Mouse (Mus musculus) liver, embryonic 12.5 days (tissue): ENCODE results near the gene Phyhd1. TPM values are rescaled to one million over a fixed set of nuclear protein-coding genes. Genes with fewer than 3 reads are reported as not detected.
A peak's percentile ranks its signal among the peaks of the same experiment; 100 is the strongest.

Experiments used
- ATAC-seq: fragments of 200-750 bp; cut with Nextera tagmentation; 2 replicates; pipeline ENCODE4 v1.8.0; 2017; ENCODE audit warnings: moderate number of reproducible peaks, mild to moderate bottlenecking, moderate library complexity
- H3K27ac ChIP-seq: fragments of 300-500 bp; sonication (generic); 2 replicates; pipeline ENCODE4 v1.5.1; 2016; ENCODE audit warnings: mild to moderate bottlenecking
- H3K27me3 ChIP-seq: fragments of 300-500 bp; sonication (generic); replicated peaks from 2 replicates; pipeline ENCODE4 v1.6.1; 2016; ENCODE audit warnings: mild to moderate bottlenecking, moderate library complexity
- H3K36me3 ChIP-seq: fragments of 300-500 bp; sonication (generic); 2 replicates; pipeline ENCODE4 v1.6.1; 2016; ENCODE audit warnings: mild to moderate bottlenecking, moderate library complexity
- H3K4me1 ChIP-seq: fragments of 300-500 bp; sonication (generic); 2 replicates; pipeline ENCODE4 v1.6.1; 2016
- H3K4me2 ChIP-seq: fragments of 300-500 bp; sonication (generic); 2 replicates; pipeline ENCODE4 v1.6.1; 2016; ENCODE audit warnings: mild to moderate bottlenecking, moderate library complexity
- H3K4me3 ChIP-seq: fragments of 300-500 bp; sonication (generic); 2 replicates; pipeline ENCODE4 v1.5.1; 2016; ENCODE audit warnings: mild to moderate bottlenecking, moderate library complexity
- H3K9ac ChIP-seq: fragments of 300-500 bp; sonication (generic); 2 replicates; pipeline ENCODE4 v1.6.1; 2016; ENCODE audit warnings: mild to moderate bottlenecking, moderate library complexity
- H3K9me3 ChIP-seq: fragments of 300-500 bp; sonication (generic); replicated peaks from 2 replicates; pipeline ENCODE4 v1.6.1; 2016; ENCODE audit warnings: mild to moderate bottlenecking, moderate library complexity
- WGBS: fragments of 180-500 bp; shearing (Covaris S2); methylation state at CpG from one replicate; pipeline ENCODE4 v1.1.7; 2016; ENCODE audit not compliant: insufficient replicate concordance; 5-methylcytosine and 5-hydroxymethylcytosine counted together
- polyA plus RNA-seq: library from polyadenylated mRNA; unstranded; fragments of >200 nt; fragmentation: Nextera tagmentation; extraction: Ambion mirVana; gene quantifications from 2 replicates; pipeline ENCODE4 v1.2.1, GENCODE M21; 2016

Phyhd1 gene
- polyA plus RNA-seq, 1 experiment from 2014 or later, result 7.4 TPM

DNA sequence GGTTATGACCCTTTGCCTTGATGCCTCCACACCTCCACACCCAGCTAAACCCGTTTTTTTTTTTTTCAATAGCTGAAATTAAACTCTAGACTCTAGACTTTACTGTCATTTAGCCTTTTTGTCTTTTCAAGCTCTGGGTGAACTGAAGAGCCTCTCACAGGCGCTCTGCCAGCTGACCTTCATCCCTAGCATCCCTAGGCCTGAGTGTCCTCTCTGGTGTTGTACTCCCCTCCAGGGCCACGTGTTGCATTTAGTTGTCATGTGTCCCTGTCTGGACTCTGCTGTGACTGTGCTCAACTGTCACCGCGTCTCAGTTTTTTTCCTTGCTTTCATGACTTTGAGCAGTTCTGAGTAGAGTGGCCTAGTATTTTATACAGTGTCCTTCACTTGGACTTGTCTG lies 34.0 kb downstream of the Phyhd1 start:
- Histone ChIP-seq H3K9me3 (no peaks in the 10 kb centered on the region), H3K36me3 (peaks cover 95% of the 10 kb centered on the region), H3K27ac (no peak overlapping the region), H3K27me3 (no peaks in the 10 kb centered on the region), H3K4me3 (no peak overlapping the region), H3K4me2 (no peak overlapping the region), H3K4me1 (no peaks in the 10 kb centered on the region), H3K9ac (no peak overlapping the region)
- WGBS, result 82% methylated on average over 5 of the region's 5 CpGs
- no peak for ATAC-seq

DNA sequence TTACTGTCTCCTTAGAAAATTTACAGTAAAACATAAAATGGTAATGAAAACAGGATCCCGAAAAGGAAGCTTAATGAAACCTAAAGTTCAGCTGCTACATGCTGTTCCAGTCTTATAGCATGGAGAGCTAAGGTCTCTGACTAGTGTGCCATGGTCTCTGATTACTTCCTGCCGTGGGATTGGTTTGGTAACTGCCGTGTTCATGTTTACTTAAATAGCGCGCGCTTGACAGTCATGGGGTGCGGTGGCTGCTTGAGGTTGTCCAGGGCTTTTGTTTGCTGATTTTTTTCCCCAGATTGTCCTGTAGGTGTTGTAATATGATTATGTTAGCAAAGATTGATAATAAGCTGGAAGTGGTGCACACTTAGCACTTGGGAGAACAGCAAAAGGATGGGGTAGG lies 40.1 kb downstream of the Phyhd1 start:
- Histone ChIP-seq H3K27ac (no peak overlapping the region), H3K9me3 (no peaks in the 10 kb centered on the region), H3K27me3 (no peaks in the 10 kb centered on the region), H3K36me3 (peaks cover 100% of the 10 kb centered on the region), H3K4me3 (no peak overlapping the region), H3K4me2 (no peak overlapping the region), H3K4me1 (peaks cover 13% of the 10 kb centered on the region), H3K9ac (no peak overlapping the region)
- ATAC-seq, result no peak
- 88% methylated on average over 7 of the region's 7 CpGs for WGBS

GRCm38 (mm10) chr2:30309351-30309750 lies 43.3 kb downstream of the Phyhd1 start:
- WGBS, result 53% methylated on average over 3 of the region's 3 CpGs
- Histone ChIP-seq H3K9me3 (no peaks in the 10 kb centered on the region), H3K4me3 (no peak overlapping the region), H3K9ac (no peak overlapping the region; the same call in 1 of the 2 replicates), H3K27ac (no peak overlapping the region), H3K27me3 (no peaks in the 10 kb centered on the region), H3K36me3 (peaks cover 98% of the 10 kb centered on the region), H3K4me2 (no peak overlapping the region), H3K4me1 (peaks cover 13% of the 10 kb centered on the region)
- ATAC-seq, result peak; percentile 24; the same call in 1 of the 2 replicates

DNA sequence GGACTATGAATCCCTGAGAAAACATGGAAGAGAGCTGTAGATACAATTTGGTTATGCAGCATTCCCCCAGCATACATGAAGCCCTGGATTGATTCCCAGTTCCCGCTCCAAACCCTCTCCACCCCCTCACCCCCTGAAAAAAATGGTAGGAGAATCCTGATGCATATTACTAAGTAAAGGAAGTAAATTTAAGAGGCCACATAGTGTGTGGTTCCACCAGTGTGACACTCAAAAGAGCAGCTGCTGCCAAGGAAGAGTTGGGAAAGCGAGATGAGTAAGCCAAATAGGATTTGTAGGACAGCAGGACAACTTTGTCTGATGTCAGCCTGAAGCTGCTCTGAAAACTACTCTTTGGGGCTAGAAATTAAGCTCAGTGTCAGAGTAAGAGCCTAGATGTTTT lies 45.5 kb downstream of the Phyhd1 start:
- no peak overlapping the region for H3K27ac ChIP-seq

GRCm38 (mm10) chr2:30316136-30316535 lies 50.1 kb downstream of the Phyhd1 start:
- 89% methylated on average over 4 of the region's 4 CpGs for WGBS
- Histone ChIP-seq H3K9me3 (no peaks in the 10 kb centered on the region), H3K9ac (no peak overlapping the region), H3K4me2 (no peak overlapping the region), H3K4me1 (no peaks in the 10 kb centered on the region), H3K4me3 (no peak overlapping the region), H3K27ac (no peak overlapping the region), H3K36me3 (peaks cover 97% of the 10 kb centered on the region), H3K27me3 (no peaks in the 10 kb centered on the region)
- ATAC-seq, result no peak

More for the DNA sequence above, 45.5 kb downstream of the Phyhd1 start:
- no peak overlapping the region for H3K9ac ChIP-seq
- no peak overlapping the region for H3K4me2 ChIP-seq
- H3K27me3 ChIP-seq, result no peaks in the 10 kb centered on the region
- H3K36me3 ChIP-seq, result peaks cover 98% of the 10 kb centered on the region
- 71% methylated on average over 2 of the region's 2 CpGs for WGBS
- H3K4me1 ChIP-seq, result peaks cover 13% of the 10 kb centered on the region
- ATAC-seq, result no peak
- no peaks in the 10 kb centered on the region for H3K9me3 ChIP-seq
- no peak overlapping the region for H3K4me3 ChIP-seq

DNA sequence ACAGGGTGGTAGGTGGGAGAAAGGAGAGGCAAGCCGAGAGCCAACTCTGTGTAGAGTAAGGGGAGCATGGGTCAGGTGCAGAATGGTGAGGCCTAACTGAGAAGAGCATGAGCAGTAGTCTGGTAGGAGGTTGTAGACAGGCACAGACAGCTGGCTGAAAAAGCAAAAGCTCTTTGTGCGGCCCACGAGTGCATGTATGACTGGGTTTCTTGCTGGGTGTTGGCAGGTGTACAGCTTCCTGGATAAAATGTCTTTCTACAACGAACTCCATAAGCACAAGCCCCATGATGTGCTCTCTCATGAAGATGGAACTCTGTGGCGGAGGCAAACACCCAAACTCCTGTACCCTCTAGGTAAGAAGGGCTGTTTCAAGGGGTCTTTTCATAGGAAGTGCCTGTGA lies 51.0 kb downstream of the Phyhd1 start:
- H3K27me3 ChIP-seq, result no peaks in the 10 kb centered on the region
- no peaks in the 10 kb centered on the region for H3K9me3 ChIP-seq
- H3K27ac ChIP-seq, result no peak overlapping the region
- 89% methylated on average over 5 of the region's 5 CpGs for WGBS
- no peak overlapping the region for H3K4me2 ChIP-seq
- peaks cover 98% of the 10 kb centered on the region for H3K36me3 ChIP-seq
- ATAC-seq, result no peak
- no peaks in the 10 kb centered on the region for H3K4me1 ChIP-seq
- H3K9ac ChIP-seq, result no peak overlapping the region
- H3K4me3 ChIP-seq, result no peak overlapping the region

GRCm38 (mm10) chr2:30319260-30319659 lies 53.3 kb downstream of the Phyhd1 start:
- Histone ChIP-seq H3K27me3 (no peaks in the 10 kb centered on the region), H3K27ac (peak overlapping the region; percentile 70), H3K4me2 (no peak overlapping the region), H3K36me3 (peaks cover 98% of the 10 kb centered on the region), H3K4me3 (no peak overlapping the region), H3K9me3 (no peaks in the 10 kb centered on the region), H3K4me1 (no peaks in the 10 kb centered on the region), H3K9ac (no peak overlapping the region)
- 77% methylated on average over 4 of the region's 4 CpGs for WGBS
- peak; percentile 55; the same call in 1 of the 2 replicates for ATAC-seq

DNA sequence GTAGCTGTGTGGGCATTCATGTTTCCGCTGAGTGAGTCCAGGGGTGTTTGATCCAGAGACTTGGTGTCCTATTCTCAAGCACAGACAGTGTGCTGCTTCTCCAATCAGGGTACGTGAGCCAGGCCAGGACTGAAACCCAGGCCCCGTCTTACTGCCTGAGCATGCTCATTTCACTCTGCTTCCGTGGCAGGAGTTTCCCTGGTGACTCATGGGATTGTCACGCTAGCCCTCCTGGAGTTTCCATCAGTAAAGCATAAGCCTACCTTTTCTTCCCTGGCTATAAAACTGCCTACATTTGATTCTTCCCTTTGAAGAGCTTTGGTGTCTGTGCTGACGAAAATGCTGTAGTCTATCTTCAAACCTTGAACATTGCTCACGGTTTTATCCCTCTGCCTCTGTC lies 57.1 kb downstream of the Phyhd1 start:
- no peaks in the 10 kb centered on the region for H3K27me3 ChIP-seq
- H3K9ac ChIP-seq, result no peak overlapping the region
- no peak for ATAC-seq
- H3K4me1 ChIP-seq, result no peaks in the 10 kb centered on the region
- H3K27ac ChIP-seq, result no peak overlapping the region
- no peaks in the 10 kb centered on the region for H3K9me3 ChIP-seq
- no peak overlapping the region for H3K4me3 ChIP-seq
- no peak overlapping the region for H3K4me2 ChIP-seq
- peaks cover 98% of the 10 kb centered on the region for H3K36me3 ChIP-seq
- WGBS, result 83% methylated on average over 7 of the region's 7 CpGs

DNA sequence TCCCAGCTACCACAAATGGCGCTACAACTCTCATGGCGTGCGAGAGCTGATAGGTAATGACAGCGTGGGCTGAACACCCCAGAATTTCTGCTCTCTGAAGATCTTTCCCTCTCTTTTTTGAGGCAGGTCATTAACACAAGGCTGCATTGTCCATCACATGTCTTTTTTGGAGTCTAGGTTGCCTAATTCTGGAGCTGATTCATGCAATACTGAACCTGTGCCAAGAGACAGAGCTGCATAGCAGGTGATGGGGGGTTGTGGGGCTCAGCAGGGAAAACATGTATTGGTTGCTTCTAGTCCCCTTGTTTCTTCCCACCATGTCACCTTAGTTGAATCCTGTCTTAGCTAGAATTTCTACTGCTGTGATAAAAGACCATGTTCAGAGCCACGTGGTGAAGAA lies 59.3 kb downstream of the Phyhd1 start:
- Histone ChIP-seq H3K27ac (no peak overlapping the region), H3K9me3 (no peaks in the 10 kb centered on the region), H3K36me3 (peaks cover 98% of the 10 kb centered on the region), H3K4me1 (no peaks in the 10 kb centered on the region), H3K9ac (no peak overlapping the region), H3K4me3 (no peak overlapping the region), H3K27me3 (no peaks in the 10 kb centered on the region), H3K4me2 (no peak overlapping the region)
- WGBS, result 89% methylated on average over 5 of the region's 5 CpGs
- ATAC-seq, result no peak

DNA sequence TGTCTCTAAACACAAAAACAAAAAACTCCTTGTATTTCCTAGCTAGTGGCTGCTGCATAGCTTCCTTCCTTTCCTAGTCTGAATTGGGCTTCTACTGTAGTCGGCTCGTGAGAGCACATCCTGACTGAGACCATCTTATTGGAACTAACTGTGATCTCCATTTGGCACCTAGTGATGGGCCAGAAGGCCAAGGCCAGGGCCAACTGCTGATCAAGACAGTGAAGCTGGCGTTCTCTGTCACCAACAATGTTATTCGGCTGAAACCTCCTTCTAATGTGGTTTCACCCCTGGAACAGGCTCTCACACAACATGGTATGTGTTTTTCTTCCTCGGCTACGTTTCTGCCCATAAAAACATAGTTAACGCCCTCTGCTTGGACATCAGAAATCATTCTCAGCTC lies 61.3 kb downstream of the Phyhd1 start:
- WGBS, result 87% methylated on average over 7 of the region's 7 CpGs
- no peaks in the 10 kb centered on the region for H3K27me3 ChIP-seq
- H3K27ac ChIP-seq, result no peak overlapping the region
- H3K9ac ChIP-seq, result no peak overlapping the region
- peaks cover 98% of the 10 kb centered on the region for H3K36me3 ChIP-seq
- no peak overlapping the region for H3K4me3 ChIP-seq
- ATAC-seq, result no peak
- H3K4me1 ChIP-seq, result no peaks in the 10 kb centered on the region
- H3K4me2 ChIP-seq, result no peak overlapping the region
- H3K9me3 ChIP-seq, result no peaks in the 10 kb centered on the region

- Histone ChIP-seq H3K4me2 (no peak overlapping the region), H3K27me3 (no peaks in the 10 kb centered on the region), H3K4me3 (no peak overlapping the region), H3K4me1 (no peaks in the 10 kb centered on the region), H3K9ac (no peak overlapping the region), H3K36me3 (peaks cover 98% of the 10 kb centered on the region), H3K27ac (no peak overlapping the region), H3K9me3 (no peaks in the 10 kb centered on the region)
- no peak for ATAC-seq
- 76% methylated on average over 3 of the region's 3 CpGs for WGBS
These were observed 62.8 kb downstream of the Phyhd1 start for GRCm38 (mm10) chr2:30328791-30329190.
